Mouse (Mus musculus): ENCODE measurements around the gene 4930404N11Rik. TPM values are rescaled to one million over a fixed set of nuclear protein-coding genes. Genes with fewer than 3 reads are reported as not detected.
A peak's percentile ranks its signal among the peaks of the same experiment; 100 is the strongest.

Gene 4930404N11Rik
- 0.34 and 0.92 TPM in 2 replicates for polyA plus RNA-seq (2016; fragmentation: Nextera tagmentation; extraction: Ambion mirVana)

DNA sequence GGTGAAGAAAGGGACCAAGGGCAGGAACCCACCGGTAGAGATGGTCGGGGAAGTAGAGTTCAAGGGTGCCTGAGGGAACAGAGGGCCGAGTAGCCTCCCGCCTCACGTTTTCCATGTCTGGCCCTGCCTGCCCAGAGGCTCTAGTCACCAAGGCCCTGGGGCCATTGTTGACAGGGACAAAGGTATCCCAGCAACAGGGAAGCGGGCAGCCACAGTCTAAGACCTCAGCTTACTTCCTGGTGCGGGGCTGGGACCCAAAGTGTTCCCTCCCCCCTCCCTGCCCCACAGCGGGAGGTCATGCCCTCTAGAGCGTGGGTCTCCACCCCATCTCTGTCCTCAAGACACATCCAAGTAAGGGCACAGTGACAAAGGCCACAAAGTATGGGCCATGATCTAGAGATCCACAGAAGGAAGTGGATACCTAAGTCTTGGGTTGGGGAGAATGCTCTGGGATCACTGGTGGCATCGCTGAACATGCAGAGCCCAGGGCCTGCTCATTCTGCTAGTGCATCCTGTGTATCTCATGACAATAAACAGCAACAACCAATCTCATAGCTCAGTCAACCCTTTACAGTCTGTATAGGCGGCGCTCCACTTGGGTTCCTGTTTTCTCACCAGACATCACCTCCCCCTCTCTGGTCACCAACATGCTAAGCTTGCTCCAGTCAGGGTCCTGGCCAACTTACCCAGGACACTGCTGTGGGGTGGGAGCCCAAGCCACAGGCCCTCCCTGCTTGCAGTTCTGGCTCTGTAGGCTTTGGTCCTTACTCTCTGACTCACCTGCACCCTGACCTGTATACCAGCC is at the start of gene 4930404N11Rik:
Gene 4930404N11Rik (minus strand): TSS at position 145 of the 805 bp plus-strand sequence.
- Histone ChIP-seq H3K9me3 (no peaks in the 10 kb centered on the region), H3K9ac (replicated peaks) (peak within 1 kb of the TSS; percentile 28; the same call in 1 of the 2 replicates), H3K36me3 (peaks cover 49% of the 10 kb centered on the region), H3K27ac (replicated peaks) (peak within 1 kb of the TSS; percentile 54), H3K4me3 (peak within 1 kb of the TSS; percentile 28; the same call in 1 of the 2 replicates), H3K27me3 (peaks cover 36% of the 10 kb centered on the region), H3K4me1 (peaks cover 43% of the 10 kb centered on the region), H3K4me2 (replicated peaks) (peak within 1 kb of the TSS; percentile 48)
- ATAC-seq (ENCODE audit: low FRiP score, low read depth) = peak; percentile 34; the same call in 1 of the 2 replicates
- WGBS = 13% methylated on average over 12 of the region's 12 CpGs

DNA sequence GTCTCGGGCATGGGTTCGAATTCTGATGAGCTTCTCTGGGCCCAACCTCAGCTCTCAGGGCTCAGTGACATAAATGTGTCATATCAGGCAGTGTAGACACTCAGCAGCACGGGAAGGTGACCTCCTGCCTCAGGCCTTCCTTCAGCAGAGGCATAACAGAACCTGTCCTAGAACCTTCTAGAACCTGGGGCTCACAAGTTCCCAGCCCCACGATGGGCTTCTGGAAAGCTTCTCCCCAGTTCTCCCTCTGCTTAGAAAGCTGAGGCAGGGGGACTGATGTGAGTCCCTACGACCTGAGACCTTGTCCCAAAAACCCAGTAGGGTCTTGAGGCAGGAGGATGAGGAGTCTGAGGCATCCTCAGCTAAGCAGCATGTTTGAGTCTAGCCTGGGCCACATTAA is 49.5 kb upstream of the 4930404N11Rik start:
- peaks cover 76% of the 10 kb centered on the region for H3K4me1 ChIP-seq
- H3K9me3 ChIP-seq = no peaks in the 10 kb centered on the region
- H3K4me3 ChIP-seq = no peak overlapping the region
- 0 out of 2 replicates have a peak, but pooled peaks cover 4% of the 10 kb centered on the region for H3K36me3 ChIP-seq
- 82% methylated on average over 5 of the region's 5 CpGs for WGBS
- H3K27ac ChIP-seq (replicated peaks) = no peak overlapping the region
- no peak overlapping the region for H3K4me2 ChIP-seq (replicated peaks)
- peaks cover 21% of the 10 kb centered on the region for H3K27me3 ChIP-seq
- ATAC-seq (ENCODE audit: low FRiP score, low read depth) = no peak
- H3K9ac ChIP-seq (replicated peaks) = no peak overlapping the region

DNA sequence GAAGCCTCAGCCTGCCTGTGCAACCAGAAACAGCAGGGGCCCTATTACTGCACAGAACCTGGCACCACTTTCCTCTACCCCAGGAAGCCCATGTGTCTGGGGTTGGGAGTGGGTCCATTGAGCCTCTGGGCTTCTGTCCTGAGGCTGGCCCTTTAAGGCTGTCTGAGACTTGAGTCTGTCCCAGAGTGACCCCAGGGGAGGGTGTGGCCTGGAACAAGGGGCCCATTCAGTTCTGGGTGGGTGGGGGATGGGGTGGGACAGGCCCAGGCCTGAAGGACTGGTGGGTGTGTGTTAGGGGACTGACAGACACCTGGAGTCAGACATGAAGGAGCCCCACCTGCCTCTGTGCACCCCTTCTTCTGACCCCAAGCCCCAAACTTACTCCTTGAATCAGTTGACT is 49.1 kb upstream of the 4930404N11Rik start:
- no peak overlapping the region for H3K9ac ChIP-seq (replicated peaks)
- ATAC-seq (ENCODE audit: low FRiP score, low read depth) = no peak
- peaks cover 80% of the 10 kb centered on the region for H3K4me1 ChIP-seq
- no peak overlapping the region for H3K4me2 ChIP-seq (replicated peaks)
- H3K27ac ChIP-seq (replicated peaks) = 0 out of 2 replicates have a peak overlapping the region, but pooled peaks have one; percentile 25
- no peaks in the 10 kb centered on the region for H3K36me3 ChIP-seq
- no peak overlapping the region for H3K4me3 ChIP-seq
- H3K9me3 ChIP-seq = no peaks in the 10 kb centered on the region
- H3K27me3 ChIP-seq = peaks cover 18% of the 10 kb centered on the region

DNA sequence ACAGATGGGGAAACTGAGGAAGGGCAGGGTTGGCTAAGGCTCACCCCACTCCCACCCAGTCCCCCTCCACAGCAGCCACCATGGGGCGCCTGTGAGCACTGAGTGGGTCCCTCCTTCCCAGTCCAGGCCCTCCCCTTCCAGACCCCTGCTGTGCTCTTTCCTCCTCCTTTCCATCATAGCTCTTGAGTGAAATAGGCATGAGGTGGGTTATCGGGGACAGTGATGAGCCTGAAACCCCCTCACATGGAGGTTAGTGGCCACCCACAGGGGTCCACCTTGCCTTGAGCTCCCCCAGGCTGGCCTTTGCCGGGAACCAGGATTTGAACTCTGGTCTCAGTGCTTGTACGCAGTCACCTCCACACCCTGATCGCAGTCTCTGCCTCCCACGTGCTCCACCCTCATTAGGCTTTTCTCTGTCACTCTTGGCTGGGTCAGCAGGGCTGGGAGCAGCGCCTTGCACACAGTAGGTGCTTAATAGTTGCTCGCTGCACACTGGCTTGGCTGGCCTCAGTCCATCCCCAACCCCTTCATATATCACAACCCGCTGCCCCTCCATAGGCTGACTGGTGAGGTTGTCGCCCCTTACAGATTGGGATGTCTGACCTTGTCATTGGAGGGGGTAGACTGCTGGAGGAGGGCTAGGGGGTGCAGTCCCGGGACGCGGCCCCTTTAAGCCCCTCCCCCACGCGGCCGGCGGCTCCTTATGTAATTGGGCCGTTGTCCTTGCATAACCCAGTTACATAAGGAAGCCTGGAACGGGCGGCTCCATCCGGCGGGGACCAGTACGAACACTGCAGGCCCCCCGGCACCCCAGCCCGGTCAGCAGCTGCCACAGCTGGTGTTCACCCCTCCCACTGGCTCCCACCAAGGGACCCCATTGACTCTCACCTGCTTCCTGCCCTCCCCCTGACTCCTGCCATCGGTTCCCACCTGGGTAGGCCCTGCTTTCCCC is 48.0 kb upstream of the 4930404N11Rik start:
- ATAC-seq (ENCODE audit: low FRiP score, low read depth) = no peak
- Histone ChIP-seq H3K4me3 (peak overlapping the region; percentile 12; the same call in 1 of the 2 replicates), H3K27ac (replicated peaks) (peak overlapping the region; percentile 25; the same call in 1 of the 2 replicates), H3K36me3 (no peaks in the 10 kb centered on the region), H3K27me3 (peaks cover 18% of the 10 kb centered on the region), H3K4me1 (peaks cover 87% of the 10 kb centered on the region), H3K9ac (replicated peaks) (no peak overlapping the region; the same call in 1 of the 2 replicates), H3K4me2 (replicated peaks) (peak overlapping the region; percentile 36), H3K9me3 (no peaks in the 10 kb centered on the region)
- WGBS = 29% methylated on average over 26 of the region's 26 CpGs

DNA sequence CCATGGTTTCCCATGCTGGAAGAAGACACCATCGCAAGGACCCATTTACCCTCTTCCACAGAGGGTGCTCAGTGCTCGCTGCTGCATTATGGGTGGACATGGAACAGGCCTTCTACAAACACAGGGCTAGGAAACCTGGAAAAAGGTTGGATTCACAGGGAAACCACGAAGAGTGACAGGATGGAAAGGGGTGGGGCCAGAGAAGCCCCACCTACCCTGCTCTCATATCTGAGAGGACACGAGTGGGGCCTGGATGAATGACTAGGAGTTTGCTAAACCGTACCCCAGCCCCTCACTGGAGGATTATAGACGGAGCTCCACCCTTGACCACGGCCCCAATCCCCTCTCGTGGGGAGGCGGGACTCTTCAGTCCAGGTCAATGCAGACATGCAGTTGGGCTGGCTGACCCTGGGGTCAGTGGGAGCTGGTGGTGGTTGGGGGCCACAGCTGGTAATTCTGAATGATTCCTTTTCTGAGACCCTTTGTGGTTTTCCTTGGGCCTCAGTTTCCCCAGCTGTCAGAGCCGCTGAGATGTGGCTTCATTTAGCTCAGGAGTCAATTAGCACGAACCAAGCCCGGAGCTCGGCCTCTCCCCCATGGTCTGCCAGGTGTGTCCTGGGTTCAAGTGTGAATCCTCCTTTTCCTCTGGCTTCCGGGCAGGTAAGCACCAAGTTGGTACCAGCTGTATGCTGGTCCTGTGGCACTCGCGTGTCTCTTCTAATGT is 47.1 kb upstream of the 4930404N11Rik start:
- Histone ChIP-seq H3K9ac (replicated peaks) (no peak overlapping the region), H3K27ac (replicated peaks) (peak overlapping the region; percentile 54; the same call in 1 of the 2 replicates), H3K4me1 (peaks cover 87% of the 10 kb centered on the region), H3K27me3 (peaks cover 21% of the 10 kb centered on the region), H3K4me3 (no peak overlapping the region), H3K36me3 (no peaks in the 10 kb centered on the region), H3K9me3 (no peaks in the 10 kb centered on the region), H3K4me2 (replicated peaks) (no peak overlapping the region)
- 77% methylated on average over 16 of the region's 16 CpGs for whole genome bisulfite sequencing
- no peak for ATAC-seq (ENCODE audit: low FRiP score, low read depth)

DNA sequence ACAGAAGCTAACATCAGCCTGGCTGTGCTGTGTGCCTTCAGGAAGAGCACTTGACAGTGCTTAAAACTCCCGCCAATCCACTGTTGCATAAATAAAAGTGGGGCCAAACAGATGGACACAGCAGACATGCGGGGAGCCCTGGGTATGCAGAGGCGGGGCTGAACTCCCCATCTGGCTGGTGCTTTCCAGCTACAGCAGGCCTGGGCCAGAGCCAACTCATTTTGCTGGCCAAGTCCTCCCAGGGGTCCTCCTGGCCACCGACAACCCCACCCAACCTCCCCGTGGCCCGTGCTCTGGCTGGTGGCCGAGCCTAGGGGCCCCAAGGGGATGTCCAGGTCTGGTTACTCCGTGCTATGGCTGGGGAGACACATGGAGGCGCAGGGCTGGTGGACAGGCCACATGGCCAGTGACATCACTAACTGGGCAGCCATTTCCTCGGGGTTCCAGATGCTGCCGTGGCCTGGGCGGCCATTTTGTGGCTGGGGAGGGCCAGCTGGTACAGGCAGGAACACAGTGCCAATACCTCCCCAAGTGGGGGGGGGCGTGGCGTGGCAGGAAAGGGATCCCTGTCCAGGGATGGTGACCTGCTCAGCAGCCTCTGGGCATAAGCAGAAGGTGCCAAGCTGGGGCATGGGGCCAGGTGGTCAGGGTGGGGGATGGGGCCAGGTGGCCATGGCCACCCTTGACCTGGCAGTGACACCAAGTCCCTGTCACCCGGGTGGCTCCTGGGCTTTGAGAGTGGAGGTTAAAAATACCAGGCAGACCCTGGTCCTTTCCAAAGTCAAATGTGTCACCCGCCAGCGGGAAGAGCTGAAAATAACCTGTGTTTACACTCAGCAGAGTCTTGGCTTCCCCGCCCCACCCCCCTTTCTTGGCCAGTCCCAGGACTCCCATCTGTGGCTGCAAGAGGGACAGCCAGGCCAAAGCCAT is 46.1 kb upstream of the 4930404N11Rik start:
- no peaks in the 10 kb centered on the region for H3K9me3 ChIP-seq
- 74% methylated on average over 18 of the region's 18 CpGs for WGBS
- H3K27me3 ChIP-seq = peaks cover 23% of the 10 kb centered on the region
- H3K36me3 ChIP-seq = no peaks in the 10 kb centered on the region
- H3K27ac ChIP-seq (replicated peaks) = peak overlapping the region; percentile 54
- no peak for ATAC-seq (ENCODE audit: low FRiP score, low read depth)
- no peak overlapping the region for H3K4me3 ChIP-seq
- no peak overlapping the region for H3K4me2 ChIP-seq (replicated peaks)
- 0 out of 2 replicates have a peak overlapping the region, but pooled peaks have one; percentile 1 for H3K9ac ChIP-seq (replicated peaks)
- H3K4me1 ChIP-seq = peaks cover 87% of the 10 kb centered on the region

DNA sequence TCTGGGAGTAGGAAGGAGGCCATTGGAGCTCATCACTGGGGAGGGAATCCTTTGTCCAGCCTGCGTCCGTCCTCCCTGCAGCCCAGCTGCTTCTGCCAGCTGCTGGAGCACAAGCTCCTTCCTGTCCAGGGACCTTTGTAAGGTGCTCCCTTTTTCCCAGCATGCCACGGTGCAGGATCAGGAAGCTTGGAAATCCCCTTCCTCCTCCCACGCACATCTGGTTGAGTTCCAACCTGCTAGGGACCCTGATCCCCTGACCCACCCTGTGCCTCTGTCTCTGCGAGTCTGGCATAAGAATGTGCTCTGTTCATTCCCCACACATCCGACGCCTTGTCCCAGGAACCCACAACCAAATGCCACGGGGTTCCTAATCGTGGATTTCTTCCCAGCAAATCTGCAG is 45.4 kb upstream of the 4930404N11Rik start:
- Histone ChIP-seq H3K27me3 (peaks cover 30% of the 10 kb centered on the region), H3K4me1 (peaks cover 85% of the 10 kb centered on the region)
- WGBS = 83% methylated on average over 9 of the region's 9 CpGs

DNA sequence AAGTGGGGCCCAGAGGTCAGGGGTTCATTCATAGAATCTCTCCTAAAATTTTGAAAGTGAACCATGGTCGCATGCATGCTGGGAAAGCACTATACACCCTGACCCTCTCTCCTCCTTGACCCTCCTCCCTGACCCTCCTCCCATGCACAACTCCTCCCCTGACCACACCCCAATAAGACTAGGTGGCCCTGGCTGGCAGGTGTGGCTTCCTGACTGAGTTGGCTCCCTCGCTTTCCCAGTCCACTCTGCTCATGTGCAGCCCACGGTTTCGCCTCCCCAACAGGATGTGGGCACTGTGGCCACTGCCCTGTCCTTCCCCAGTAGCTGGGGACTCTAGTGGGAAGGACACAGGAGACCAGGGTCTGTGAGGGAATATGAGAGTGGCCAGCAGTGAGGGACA is 44.7 kb upstream of the 4930404N11Rik start:
- H3K27me3 ChIP-seq = peaks cover 36% of the 10 kb centered on the region
- H3K4me2 ChIP-seq (replicated peaks) = no peak overlapping the region
- no peak for ATAC-seq (ENCODE audit: low FRiP score, low read depth)
- 60% methylated on average over 4 of the region's 4 CpGs for WGBS
- no peak overlapping the region for H3K27ac ChIP-seq (replicated peaks)
- no peak overlapping the region for H3K9ac ChIP-seq (replicated peaks)
- no peak overlapping the region for H3K4me3 ChIP-seq
- no peaks in the 10 kb centered on the region for H3K9me3 ChIP-seq
- peaks cover 79% of the 10 kb centered on the region for H3K4me1 ChIP-seq
- H3K36me3 ChIP-seq = no peaks in the 10 kb centered on the region

More for the DNA sequence above, 45.4 kb upstream of the 4930404N11Rik start:
- ATAC-seq (ENCODE audit: low FRiP score, low read depth) = no peak
- H3K4me3 ChIP-seq = no peak overlapping the region
- no peak overlapping the region for H3K4me2 ChIP-seq (replicated peaks)
- 0 out of 2 replicates have a peak overlapping the region, but pooled peaks have one; percentile 1 for H3K9ac ChIP-seq (replicated peaks)
- H3K27ac ChIP-seq (replicated peaks) = peak overlapping the region; percentile 54
- no peaks in the 10 kb centered on the region for H3K36me3 ChIP-seq
- no peaks in the 10 kb centered on the region for H3K9me3 ChIP-seq

DNA sequence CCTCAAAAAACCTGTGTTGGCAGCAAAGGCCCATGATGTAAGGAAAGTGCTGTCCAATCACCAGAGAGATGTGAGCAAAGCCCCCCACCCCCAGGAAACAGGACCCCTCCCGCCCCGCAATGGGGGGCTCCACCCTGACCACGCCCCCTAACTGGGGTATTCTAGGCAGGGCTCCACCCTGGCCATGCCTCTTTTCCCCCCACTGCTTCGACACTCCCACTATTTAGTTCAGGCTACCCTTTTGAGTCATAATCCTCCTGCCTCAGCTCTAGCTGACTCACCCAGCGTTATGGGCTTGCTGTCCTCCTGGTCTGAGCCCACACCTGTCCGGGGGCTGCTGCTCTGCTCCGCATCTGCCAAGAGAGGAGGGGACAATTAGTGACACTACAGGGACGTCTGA is 43.7 kb upstream of the 4930404N11Rik start:
- Histone ChIP-seq H3K4me3 (0 out of 2 replicates have a peak overlapping the region, but pooled peaks have one; percentile 3), H3K27ac (replicated peaks) (peak overlapping the region; percentile 39), H3K9me3 (no peaks in the 10 kb centered on the region), H3K4me1 (peaks cover 69% of the 10 kb centered on the region), H3K9ac (replicated peaks) (no peak overlapping the region), H3K4me2 (replicated peaks) (no peak overlapping the region), H3K36me3 (0 out of 2 replicates have a peak, but pooled peaks cover 3% of the 10 kb centered on the region), H3K27me3 (peaks cover 47% of the 10 kb centered on the region)
- WGBS = 11% methylated on average over 8 of the region's 8 CpGs
- ATAC-seq (ENCODE audit: low FRiP score, low read depth) = no peak

DNA sequence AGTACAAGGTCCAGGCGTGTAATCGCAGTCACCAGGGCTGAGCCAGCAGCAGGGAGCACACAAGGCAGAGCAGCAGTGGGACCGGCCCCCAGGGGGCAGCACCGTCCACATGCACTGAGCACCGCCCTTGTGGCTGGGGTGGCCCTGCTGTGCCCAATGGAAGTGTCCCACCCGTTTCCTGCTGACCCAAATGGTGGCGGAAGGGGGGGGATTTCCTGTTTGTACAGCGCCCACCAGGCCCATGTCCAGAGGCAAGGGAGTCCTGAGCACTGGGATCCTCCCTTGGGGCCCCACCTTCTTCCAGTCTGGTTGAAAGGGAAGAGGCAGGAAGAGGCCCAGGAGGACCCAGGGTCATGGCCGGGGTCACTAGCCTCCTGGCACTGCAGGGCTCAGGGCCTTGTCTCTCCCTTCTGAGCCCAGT is 43.3 kb upstream of the 4930404N11Rik start:
- H3K4me2 ChIP-seq (replicated peaks) = no peak overlapping the region
- 0 out of 2 replicates have a peak, but pooled peaks cover 3% of the 10 kb centered on the region for H3K36me3 ChIP-seq
- peaks cover 51% of the 10 kb centered on the region for H3K27me3 ChIP-seq
- H3K4me1 ChIP-seq = peaks cover 64% of the 10 kb centered on the region
- H3K27ac ChIP-seq (replicated peaks) = 0 out of 2 replicates have a peak overlapping the region, but pooled peaks have one; percentile 3
- H3K4me3 ChIP-seq = no peak overlapping the region
- no peaks in the 10 kb centered on the region for H3K9me3 ChIP-seq
- 18% methylated on average over 9 of the region's 9 CpGs for WGBS
- ATAC-seq (ENCODE audit: low FRiP score, low read depth) = no peak
- H3K9ac ChIP-seq (replicated peaks) = no peak overlapping the region
